Mouse (Mus musculus): ENCODE results near the gene Gm20708.

DNA sequence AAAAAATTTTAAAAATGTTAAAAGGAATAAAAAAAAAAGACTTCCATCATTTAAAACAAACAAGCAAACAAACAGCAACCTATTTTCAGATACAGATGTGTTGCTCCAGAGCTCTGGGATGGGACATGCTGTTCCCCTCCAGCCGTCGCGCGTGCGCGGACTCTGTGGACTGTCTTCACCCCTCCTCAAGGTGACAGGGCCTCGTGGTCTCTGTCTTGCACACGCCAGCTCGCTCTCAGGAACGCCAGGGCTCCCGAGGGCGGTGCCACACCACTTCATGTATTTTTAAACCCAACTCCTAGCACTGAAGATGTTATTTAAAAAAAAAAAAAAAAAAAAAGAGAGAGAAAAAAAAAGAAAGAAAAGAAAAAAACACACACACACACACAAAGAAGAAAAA, 47.2 kb upstream of the Gm20708 start:
- TF ChIP-seq CTCF (conservative IDR thresholded peaks at IDR 0.05; ENCODE audit: low read length): no peak
- TF ChIP-seq POU5F1 (IDR thresholded peaks at IDR 0.05; ENCODE audit: borderline replicate concordance, low read length): no peak

All from E14TG2a.4 (cell line).